Mouse (Mus musculus) left cerebral cortex, postnatal 10 days (tissue): ENCODE measurements at regions not wholly inside any gene's neighbourhood (a gene's known extent, or its start where the extent isn't known, plus 50 kb on each side); places are given as distances from the start of the nearest gene placed in this dataset.
"Not testable (repeated sequence)": the region's sequence is repeated elsewhere in the genome, so short reads cannot be mapped to it uniquely, and the experiment has no call there.

Experiments
- DNase-seq, 2 experiments: peaks; one replicate each; pipeline ENCODE4 v3.0.0; 2021 to 2022; ENCODE audit warnings: low spot score in 2 of 2, mixed read lengths in 1 of 2; ENCODE audit errors: extremely low spot score in 1 of 2
- intact Hi-C: fragments of 180-260 bp; cut with DNase I; formaldehyde crosslinking; loops from one replicate; pipeline ENCODE4 v1.15.1; 2025

- intact Hi-C loops, result no loop called here
- no peak for DNase-seq
These were observed 339.1 kb upstream of the Cdh4 start for GRCm38 (mm10) chr2:179103114-179103513.

DNA sequence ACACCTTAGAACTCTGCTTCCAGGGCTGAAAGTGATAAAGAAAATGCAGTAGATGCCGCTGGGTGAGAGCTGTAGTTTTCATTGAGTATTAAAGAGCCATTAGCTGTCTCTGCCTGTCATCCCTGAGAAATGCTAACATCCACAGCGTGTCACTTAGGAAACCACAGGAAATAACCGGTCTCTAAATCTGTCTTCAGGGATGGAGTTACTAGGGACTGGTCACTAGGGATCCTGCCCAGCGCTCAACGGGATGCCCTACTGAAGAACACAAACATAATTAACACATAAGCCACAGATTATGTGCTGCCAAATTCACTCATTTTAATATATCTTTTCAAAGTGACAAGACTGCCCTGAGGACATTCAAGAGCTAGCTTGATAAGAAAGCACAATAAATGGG is 329.3 kb upstream of the Cdh4 start:
- intact Hi-C loops, result no loop called here
- no peak for DNase-seq

GRCm38 (mm10) chr2:179128018-179128417 is 314.2 kb upstream of the Cdh4 start:
- intact Hi-C loops, result no loop called here
- no peak for DNase-seq

- intact Hi-C loops, result no loop called here
These were observed 313.8 kb upstream of the Cdh4 start for GRCm38 (mm10) chr2:179128432-179128831.

GRCm38 (mm10) chr2:179131004-179131403 is 311.2 kb upstream of the Cdh4 start:
- intact Hi-C loops, result no loop called here
- DNase-seq, result no peak

More at GRCm38 (mm10) chr2:179128432-179128831, 313.8 kb upstream of the Cdh4 start:
- DNase-seq, result no peak

GRCm38 (mm10) chr2:179142313-179142712 is 299.9 kb upstream of the Cdh4 start:
- intact Hi-C loops, result no loop called here
- no peak for DNase-seq

DNA sequence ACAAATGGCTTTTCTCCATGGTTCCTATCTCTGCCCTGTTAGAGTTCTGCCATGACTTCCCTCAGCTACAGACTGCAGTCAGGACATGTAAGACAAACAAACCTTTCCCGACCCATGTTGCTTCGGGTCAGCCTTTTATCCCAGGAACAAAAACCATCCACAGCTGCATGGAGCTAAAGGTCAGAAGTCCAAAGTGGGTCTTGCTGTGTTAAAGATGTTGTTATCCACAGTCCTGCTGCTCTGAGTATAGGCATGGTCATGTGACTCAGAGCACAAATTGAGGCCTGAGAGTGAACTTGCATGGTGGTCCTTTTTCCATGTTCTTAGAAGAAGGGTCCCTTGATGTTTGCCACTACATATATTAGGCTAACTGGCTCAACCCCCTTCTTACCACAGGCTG is 296.5 kb upstream of the Cdh4 start:
- intact Hi-C loops, result no loop called here

DNA sequence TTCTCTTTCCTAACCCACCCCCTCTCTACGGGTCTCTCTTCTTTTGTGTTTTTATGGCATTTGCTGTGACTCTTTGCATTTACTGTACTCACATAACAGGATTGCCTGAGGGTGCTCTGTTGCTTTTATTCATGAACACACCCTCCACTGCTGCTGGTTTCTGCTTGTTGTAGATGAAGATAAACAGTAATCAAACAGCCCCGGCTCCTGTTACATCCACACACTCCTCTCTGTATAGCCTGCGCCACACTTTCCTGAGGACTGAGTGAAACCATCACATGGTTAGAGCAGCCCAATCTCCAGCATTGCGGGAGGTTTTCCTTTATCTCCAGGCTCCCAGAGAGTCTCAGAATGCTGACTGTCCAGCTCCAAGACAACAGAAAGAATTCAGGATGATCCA is 296.0 kb upstream of the Cdh4 start:
- DNase-seq, result no peak
- intact Hi-C loops, result no loop called here

More for the DNA sequence above, 296.5 kb upstream of the Cdh4 start:
- DNase-seq, result no peak

- DNase-seq, result no peak
- intact Hi-C loops, result no loop called here
These were observed 294.0 kb upstream of the Cdh4 start for GRCm38 (mm10) chr2:179148194-179148593.

GRCm38 (mm10) chr2:179148667-179149066 is 293.6 kb upstream of the Cdh4 start:
- DNase-seq, result no peak
- intact Hi-C loops, result no loop called here

DNA sequence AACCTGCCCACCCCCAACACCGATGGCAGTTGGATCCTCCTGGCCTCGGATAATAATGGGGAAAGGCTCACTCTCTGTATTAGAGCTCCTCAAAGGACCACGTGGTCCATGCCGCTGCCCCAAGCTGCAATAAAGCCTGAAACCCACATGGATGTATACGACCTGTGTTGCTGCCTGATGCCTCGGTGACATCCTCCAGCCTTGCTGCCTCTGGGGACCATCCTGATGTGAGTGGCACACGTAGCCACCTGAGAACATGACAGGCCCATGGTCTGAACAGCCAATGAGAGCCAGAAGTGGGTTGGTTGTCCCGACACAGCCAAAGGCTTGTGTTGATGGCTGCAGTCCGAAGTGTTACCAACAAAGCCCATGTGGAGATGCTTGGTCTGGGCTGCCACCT is 283.4 kb upstream of the Cdh4 start:
- intact Hi-C loops, result no loop called here
- DNase-seq, result no peak

GRCm38 (mm10) chr2:179163116-179163515 is 279.1 kb upstream of the Cdh4 start:
- intact Hi-C loops, result no loop called here
- no peak for DNase-seq

DNA sequence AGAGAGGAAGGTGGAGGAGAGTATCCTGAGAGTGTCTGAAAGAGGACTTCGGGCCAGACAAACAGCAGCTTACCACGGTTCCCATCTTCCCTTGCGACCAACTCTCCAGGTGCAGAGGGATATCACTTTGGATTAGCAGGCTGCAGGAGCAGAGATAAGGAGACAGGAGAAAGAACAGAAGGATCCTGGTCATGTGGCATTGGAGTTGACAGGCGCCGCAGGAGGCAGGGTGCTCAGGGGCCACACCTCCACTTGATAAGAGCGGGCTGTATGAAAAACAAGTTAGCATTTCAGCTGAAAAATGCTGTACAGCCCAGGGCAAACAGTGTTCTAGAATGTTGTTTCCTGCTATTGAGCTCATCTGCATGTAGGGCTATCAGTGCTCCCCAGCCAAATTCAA is 272.1 kb upstream of the Cdh4 start:
- DNase-seq, result no peak
- intact Hi-C loops, result no loop called here

- intact Hi-C loops, result no loop called here
- no peak for DNase-seq
These were observed 271.6 kb upstream of the Cdh4 start for GRCm38 (mm10) chr2:179170608-179171007.

DNA sequence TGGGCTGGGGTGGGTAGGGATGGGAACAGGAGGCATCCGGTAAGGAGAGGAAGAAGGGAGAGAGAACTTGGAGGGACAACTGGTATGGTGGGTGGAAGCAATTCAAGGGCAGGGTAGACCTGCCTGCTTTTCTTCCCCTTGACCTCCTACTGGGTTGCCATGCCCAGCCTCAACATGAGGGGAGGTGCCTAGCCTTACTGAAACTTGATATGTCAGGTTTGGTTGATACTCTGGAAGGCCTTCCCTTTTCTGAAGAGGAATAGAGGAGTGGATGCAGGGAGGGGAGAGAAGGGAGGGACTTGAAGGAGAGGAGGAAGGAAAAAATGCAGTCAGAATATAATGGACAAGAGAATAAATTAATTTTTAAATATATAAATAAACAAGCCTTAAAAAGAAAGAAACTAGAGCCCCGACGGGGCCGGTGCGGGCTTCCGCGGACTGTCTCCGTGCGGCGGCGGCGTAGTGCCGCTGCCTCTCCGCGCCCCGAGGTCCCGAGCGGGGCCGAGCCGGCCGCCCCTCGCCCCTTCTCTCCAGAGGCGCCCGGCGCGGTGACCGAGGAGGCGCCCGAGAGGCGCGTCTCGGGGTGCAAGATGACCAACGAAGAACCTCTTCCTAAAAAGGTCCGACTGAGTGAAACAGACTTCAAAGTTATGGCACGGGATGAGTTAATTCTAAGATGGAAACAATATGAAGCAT is 265.2 kb upstream of the Cdh4 start:
- DNase-seq, intact Hi-C loops: not testable (repeated sequence)

GRCm38 (mm10) chr2:179181366-179181765 is 260.9 kb upstream of the Cdh4 start:
- DNase-seq, result no peak
- intact Hi-C loops, result no loop called here

DNA sequence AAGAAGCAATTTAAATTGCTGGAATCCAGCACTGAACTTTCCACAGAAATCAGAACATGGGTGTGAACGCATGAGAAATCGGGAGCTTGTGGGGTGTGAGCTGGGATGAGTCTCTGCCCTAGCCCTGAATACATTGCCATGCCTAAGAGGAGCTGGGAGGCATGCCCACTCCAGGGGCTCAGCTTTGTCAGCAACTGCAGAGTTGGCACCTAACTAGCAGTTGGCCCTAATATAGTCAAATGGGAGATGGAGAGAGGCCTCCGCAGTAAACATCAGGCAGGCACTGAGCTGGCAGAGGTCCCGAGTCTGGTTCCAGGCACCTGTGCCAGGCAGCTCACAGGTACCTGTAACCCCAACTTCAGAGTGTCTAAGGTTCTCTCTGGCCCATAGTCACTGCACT is 260.1 kb upstream of the Cdh4 start:
- intact Hi-C loops, result no loop called here
- DNase-seq, result peak in 1 of 2 experiments; percentile 2

DNA sequence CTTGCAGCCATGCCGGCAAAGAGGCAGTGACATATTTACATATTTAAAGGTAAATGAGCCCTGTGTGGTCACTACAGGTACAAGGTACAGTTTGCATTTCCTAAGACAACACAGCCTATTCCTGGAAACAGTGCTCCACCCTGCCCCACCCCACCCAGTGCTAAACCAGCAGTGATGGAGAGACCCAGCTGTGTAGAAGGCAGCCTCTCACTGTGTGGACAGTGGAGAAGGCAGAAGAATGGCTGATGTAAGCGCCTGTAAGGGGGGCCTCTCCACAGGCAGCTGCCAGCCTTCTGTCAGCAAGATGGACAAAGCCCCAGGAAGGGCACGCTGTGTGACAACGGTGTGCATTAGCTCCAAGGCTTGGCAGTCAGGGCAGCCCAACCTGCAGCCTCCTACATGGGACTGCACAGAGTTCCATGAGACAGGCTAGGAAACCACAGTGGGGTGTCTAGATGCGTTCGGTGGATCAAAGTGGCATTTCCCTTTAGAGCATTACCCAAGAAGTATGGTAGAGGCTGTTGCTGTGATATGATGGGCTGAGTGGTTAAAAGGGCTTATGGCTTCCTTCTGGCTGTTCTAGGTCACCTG is 249.2 kb upstream of the Cdh4 start:
- intact Hi-C loops, result loop anchor here (10.0 kb wide), 2 partner anchors 128 to 568 kb away; no protein-coding TSS in a partner anchor
- no peak for DNase-seq

DNA sequence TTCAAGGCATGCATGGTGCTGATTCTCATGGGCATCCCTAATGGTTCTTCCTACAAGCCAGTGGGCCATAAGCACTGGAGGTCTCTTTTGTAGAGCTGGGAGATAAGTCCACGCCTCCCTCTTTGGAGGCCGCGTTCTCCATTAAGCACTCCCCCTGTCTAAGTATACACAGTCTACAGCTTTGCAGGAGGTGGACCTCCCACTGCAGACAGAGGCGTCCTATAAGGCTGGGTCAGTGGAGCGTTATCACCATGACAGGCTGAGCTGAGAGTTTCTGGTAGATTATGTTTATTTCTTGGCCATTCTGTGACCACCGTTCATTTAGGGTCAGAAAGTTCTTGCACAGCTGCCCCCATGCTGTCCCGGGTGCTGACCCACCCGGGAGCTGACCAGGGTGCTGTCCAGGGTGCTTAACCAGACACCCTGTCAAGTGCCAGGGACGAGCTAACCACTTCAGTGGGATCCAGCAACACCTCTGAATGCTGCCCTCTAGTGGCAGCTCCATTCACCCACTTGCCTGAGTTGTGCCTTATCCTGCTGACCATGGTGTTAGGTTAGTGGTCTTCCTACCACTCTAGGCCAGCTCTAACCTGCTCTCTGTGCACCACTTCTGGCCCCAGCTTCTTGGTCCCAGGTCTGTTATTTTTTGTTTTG is 248.6 kb upstream of the Cdh4 start:
- peak; percentile 42 to 78 for DNase-seq
- intact Hi-C loops, result loop anchor here (10.0 kb wide), 2 partner anchors 129 to 569 kb away; no protein-coding TSS in a partner anchor

DNA sequence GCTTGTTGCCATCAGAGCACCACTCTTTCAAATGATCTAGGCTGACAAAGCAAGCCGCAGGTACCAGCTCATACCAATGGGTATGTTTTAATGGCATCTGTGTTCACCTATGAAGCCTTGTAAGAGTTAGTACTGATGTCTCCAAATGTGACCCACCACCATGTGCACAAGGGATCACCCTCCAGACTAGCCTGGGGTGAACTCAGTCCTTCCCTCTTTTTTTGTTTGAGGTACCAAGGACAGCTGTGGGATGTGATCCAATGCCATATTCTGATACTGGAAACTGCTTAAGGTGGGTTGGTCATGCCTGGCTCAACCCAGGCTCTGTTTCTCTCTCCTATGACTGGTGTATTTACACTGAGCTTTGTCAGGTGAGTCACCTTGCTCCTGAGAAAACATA is 244.8 kb upstream of the Cdh4 start:
- no peak for DNase-seq
- intact Hi-C loops, result loop anchor here (10.0 kb wide), 2 partner anchors 133 to 573 kb away; no protein-coding TSS in a partner anchor
